Mouse (Mus musculus) gastrocnemius, postnatal 10 days (tissue): ENCODE measurements around the gene Cdadc1. TPM values are rescaled to one million over a fixed set of nuclear protein-coding genes. Genes with fewer than 3 reads are reported as not detected.

ENCODE experiments used
- DNase-seq: peaks from one replicate; pipeline ENCODE4 v3.0.0; 2021; ENCODE audit warnings: mixed read lengths
- total RNA-seq, 2 experiments: library from RNA; stranded (reverse); gene quantifications; 2 replicates each; pipeline ENCODE4 v1.2.3; 2021

Gene Cdadc1
- total RNA-seq, 2 experiments from 2014 or later = 19.4 to 25.5 TPM

- no peak for DNase-seq
Observed at GRCm38 (mm10) chr14:59543158-59543826, 54.5 kb downstream of the Cdadc1 start.

GRCm38 (mm10) chr14:59540761-59541160, 57.0 kb downstream of the Cdadc1 start:
- DNase-seq = no peak

GRCm38 (mm10) chr14:59540230-59540629, 57.5 kb downstream of the Cdadc1 start:
- DNase-seq = no peak

GRCm38 (mm10) chr14:59537829-59538432, 59.8 kb downstream of the Cdadc1 start:
- no peak for DNase-seq

- DNase-seq = no peak
Observed at GRCm38 (mm10) chr14:59533908-59534307, 63.9 kb downstream of the Cdadc1 start.

- no peak for DNase-seq
Observed at GRCm38 (mm10) chr14:59532986-59533385, 64.8 kb downstream of the Cdadc1 start.

- DNase-seq = no peak
Observed at GRCm38 (mm10) chr14:59530801-59531200, 67.0 kb downstream of the Cdadc1 start.

GRCm38 (mm10) chr14:59525843-59526242, 71.9 kb downstream of the Cdadc1 start:
- DNase-seq = no peak

- DNase-seq = no peak
Observed at GRCm38 (mm10) chr14:59513922-59514444, 83.8 kb downstream of the Cdadc1 start.

Other genes starting within 250 kb of the Cdadc1 start
- gene Phf11d, start 232.5 kb downstream of the Cdadc1 start, total RNA-seq = 1 to 10 TPM; 1.6 to 2.2 TPM
- gene Phf11c, start 202.6 kb downstream of the Cdadc1 start, total RNA-seq = under 1 TPM; 0.42 to 0.52 TPM
- gene Setdb2, start 157.1 kb downstream of the Cdadc1 start, total RNA-seq = 1 to 10 TPM; 5.5 to 6.8 TPM
- 10 to 100 TPM; 14.0 to 16.6 TPM for gene Cab39l, start 157.0 kb downstream of the Cdadc1 start, total RNA-seq
- gene Shisa2, start 27.3 kb upstream of the Cdadc1 start, total RNA-seq = 10 to 100 TPM; 69.9 to 72.4 TPM